Mouse (Mus musculus): ENCODE results near the gene Akr7a5. TPM values are rescaled to one million over a fixed set of nuclear protein-coding genes. Genes with fewer than 3 reads are reported as not detected.

The Akr7a5 gene
- total RNA-seq, 1 experiment, result 24.7 TPM

GRCm38 (mm10) chr4:139312632-139313031 is 2.1 kb downstream of the Akr7a5 start:
- Histone ChIP-seq H3K9ac (ENCODE audit: insufficient read depth, low read depth, low read length, poor library complexity, severe bottlenecking) (no peak overlapping the region), H3K36me3 (ENCODE audit: control insufficient read depth, insufficient read depth, low read length, poor library complexity, severe bottlenecking) (peaks cover 9% of the 10 kb centered on the region; the same call in 1 of the 2 replicates), H3K9me3 (ENCODE audit: control insufficient read depth, insufficient read depth, low read depth, low read length) (no peaks in the 10 kb centered on the region), H3K4me1 (ENCODE audit: control insufficient read depth in 2 of 2, insufficient read depth in 2 of 2, low read length in 2 of 2, poor library complexity in 1 of 2) (peaks cover 0 to 8% of the 10 kb centered on the region in 2 experiments; a peak in 1 of 4 replicates), H3K27ac (ENCODE audit: insufficient read depth, low read depth, low read length, poor library complexity, severe bottlenecking) (no peak overlapping the region), H3K4me3 (ENCODE audit: insufficient read depth in 1 of 2, low read depth in 1 of 2, low read length in 2 of 2, poor library complexity in 1 of 2, severe bottlenecking in 1 of 2) (no peak overlapping the region)
- TF ChIP-seq ZC3H11A (IDR thresholded peaks at IDR 0.05; ENCODE audit: borderline replicate concordance, low read depth, low read length) (no peak), ZNF384 (IDR thresholded peaks at IDR 0.05; ENCODE audit: low read depth, low read length) (no peak), HCFC1 (IDR thresholded peaks at IDR 0.05; ENCODE audit: borderline replicate concordance, insufficient read depth, low read length) (no peak), MAFK (IDR thresholded peaks at IDR 0.05; ENCODE audit: insufficient read depth, low read depth, low read length) (no peak), CHD2 (IDR thresholded peaks at IDR 0.05; ENCODE audit: low read depth, low read length) (no peak)
- in situ Hi-C loops (cut with MboI; ENCODE audit: low sequenced_read_pairs in 2 of 2, unreplicated experiment in 2 of 2), result no loop called here
- DNase-seq (ENCODE audit: low read depth, low spot score), result no peak

- Histone ChIP-seq H3K4me3 (ENCODE audit: insufficient read depth in 1 of 2, low read depth in 1 of 2, low read length in 2 of 2, poor library complexity in 1 of 2, severe bottlenecking in 1 of 2) (no peak overlapping the region), H3K9me3 (ENCODE audit: control insufficient read depth, insufficient read depth, low read depth, low read length) (no peaks in the 10 kb centered on the region), H3K27ac (ENCODE audit: insufficient read depth, low read depth, low read length, poor library complexity, severe bottlenecking) (no peak overlapping the region), H3K9ac (ENCODE audit: insufficient read depth, low read depth, low read length, poor library complexity, severe bottlenecking) (no peak overlapping the region), H3K4me1 (ENCODE audit: control insufficient read depth in 2 of 2, insufficient read depth in 2 of 2, low read length in 2 of 2, poor library complexity in 1 of 2) (0 out of 4 replicates have a peak, but pooled peaks cover 0 to 2% of the 10 kb centered on the region in 2 experiments), H3K36me3 (ENCODE audit: control insufficient read depth, insufficient read depth, low read length, poor library complexity, severe bottlenecking) (peaks cover 11% of the 10 kb centered on the region; the same call in 1 of the 2 replicates)
- in situ Hi-C loops (cut with MboI; ENCODE audit: low sequenced_read_pairs in 2 of 2, unreplicated experiment in 2 of 2), result no loop called here
- no peak for TF ChIP-seq ZC3H11A (IDR thresholded peaks at IDR 0.05; ENCODE audit: borderline replicate concordance, low read depth, low read length)
- TF ChIP-seq HCFC1 (IDR thresholded peaks at IDR 0.05; ENCODE audit: borderline replicate concordance, insufficient read depth, low read length), result no peak
- no peak for DNase-seq (ENCODE audit: low read depth, low spot score)
These were observed 7.9 kb downstream of the Akr7a5 start for GRCm38 (mm10) chr4:139318449-139318848.

DNA sequence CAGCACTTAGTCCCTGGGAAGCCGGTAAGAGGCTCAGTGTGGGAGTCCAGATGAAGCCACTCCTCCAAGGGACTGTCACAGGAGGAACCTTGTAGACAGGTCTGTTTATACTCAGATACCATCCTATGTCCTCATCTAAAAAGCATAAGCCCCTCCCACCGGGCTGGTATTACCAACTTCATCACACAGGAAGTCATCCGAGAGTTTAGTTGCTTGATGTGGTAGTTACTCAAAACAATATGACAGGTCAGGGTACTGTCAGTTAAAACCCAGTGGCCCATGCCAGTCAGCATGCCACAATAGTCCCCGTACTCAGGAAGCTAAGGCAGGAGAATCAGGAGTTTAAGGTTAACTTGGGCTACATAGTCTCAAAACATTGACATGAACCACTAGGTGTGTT is 9.2 kb downstream of the Akr7a5 start:
- TF ChIP-seq ZNF384 (IDR thresholded peaks at IDR 0.05; ENCODE audit: low read depth, low read length) (no peak), HCFC1 (IDR thresholded peaks at IDR 0.05; ENCODE audit: borderline replicate concordance, insufficient read depth, low read length) (no peak), ZC3H11A (IDR thresholded peaks at IDR 0.05; ENCODE audit: borderline replicate concordance, low read depth, low read length) (no peak)
- peaks cover 4% of the 10 kb centered on the region; the same call in 1 of the 2 replicates for H3K36me3 ChIP-seq (ENCODE audit: control insufficient read depth, insufficient read depth, low read length, poor library complexity, severe bottlenecking)
- H3K9me3 ChIP-seq (ENCODE audit: control insufficient read depth, insufficient read depth, low read depth, low read length), result no peaks in the 10 kb centered on the region
- DNase-seq (ENCODE audit: low read depth, low spot score), result no peak
- no peak overlapping the region for H3K27ac ChIP-seq (ENCODE audit: insufficient read depth, low read depth, low read length, poor library complexity, severe bottlenecking)
- H3K9ac ChIP-seq (ENCODE audit: insufficient read depth, low read depth, low read length, poor library complexity, severe bottlenecking), result no peak overlapping the region
- H3K4me1 ChIP-seq (ENCODE audit: control insufficient read depth in 2 of 2, insufficient read depth in 2 of 2, low read length in 2 of 2, poor library complexity in 1 of 2), result 0 out of 4 replicates have a peak, but pooled peaks cover 0 to 2% of the 10 kb centered on the region in 2 experiments
- no peak overlapping the region for H3K4me3 ChIP-seq (ENCODE audit: insufficient read depth in 1 of 2, low read depth in 1 of 2, low read length in 2 of 2, poor library complexity in 1 of 2, severe bottlenecking in 1 of 2)
- in situ Hi-C loops (cut with MboI; ENCODE audit: low sequenced_read_pairs in 2 of 2, unreplicated experiment in 2 of 2), result no loop called here

- peak; percentile 99 for DNase-seq (ENCODE audit: low read depth, low spot score)
- Histone ChIP-seq H3K27ac (ENCODE audit: insufficient read depth, low read depth, low read length, poor library complexity, severe bottlenecking) (no peak overlapping the region), H3K4me1 (ENCODE audit: control insufficient read depth in 2 of 2, insufficient read depth in 2 of 2, low read length in 2 of 2, poor library complexity in 1 of 2) (peaks cover 0 to 3% of the 10 kb centered on the region in 2 experiments; a peak in 1 of 4 replicates), H3K9me3 (ENCODE audit: control insufficient read depth, insufficient read depth, low read depth, low read length) (no peaks in the 10 kb centered on the region), H3K9ac (ENCODE audit: insufficient read depth, low read depth, low read length, poor library complexity, severe bottlenecking) (no peak overlapping the region; the same call in 1 of the 2 replicates), H3K4me3 (ENCODE audit: insufficient read depth in 1 of 2, low read depth in 1 of 2, low read length in 2 of 2, poor library complexity in 1 of 2, severe bottlenecking in 1 of 2) (peak overlapping the region in 1 of 2 experiments; percentile 64; a peak in 2 of 4 replicates), H3K36me3 (ENCODE audit: control insufficient read depth, insufficient read depth, low read length, poor library complexity, severe bottlenecking) (no peaks in the 10 kb centered on the region)
- TF ChIP-seq MAFK (IDR thresholded peaks at IDR 0.05; ENCODE audit: insufficient read depth, low read depth, low read length), result no peak
- TF ChIP-seq ZC3H11A (IDR thresholded peaks at IDR 0.05; ENCODE audit: borderline replicate concordance, low read depth, low read length), result no peak
- TF ChIP-seq HCFC1 (IDR thresholded peaks at IDR 0.05; ENCODE audit: borderline replicate concordance, insufficient read depth, low read length), result peak; percentile 60; the same call in 1 of the 2 replicates
- no peak for TF ChIP-seq CHD2 (IDR thresholded peaks at IDR 0.05; ENCODE audit: low read depth, low read length)
- no peak for TF ChIP-seq ZNF384 (IDR thresholded peaks at IDR 0.05; ENCODE audit: low read depth, low read length)
- in situ Hi-C loops (cut with MboI; ENCODE audit: low sequenced_read_pairs in 2 of 2, unreplicated experiment in 2 of 2), result no loop called here
These were observed 20.1 kb downstream of the Akr7a5 start for GRCm38 (mm10) chr4:139330605-139331004.

All from ES-E14 (cell line).